Mouse (Mus musculus) macrophage (primary cell): Measurements from ENCODE around the gene Zdhhc3. TPM values are rescaled to one million over a fixed set of nuclear protein-coding genes. Genes with fewer than 3 reads are reported as not detected.
A peak's percentile ranks its signal among the peaks of the same experiment; 100 is the strongest.

Source experiments
- H3K27ac ChIP-seq: fragments of 350-480 bp; formaldehyde crosslinking; 2 replicates; pipeline ENCODE4 v1.9.0; 2021
- H3K36me3 ChIP-seq: fragments of 350-480 bp; formaldehyde crosslinking; 2 replicates; pipeline ENCODE4 v1.9.0; 2021; ENCODE audit errors: inconsistent target
- H3K4me3 ChIP-seq: fragments of 350-480 bp; formaldehyde crosslinking; 2 replicates; pipeline ENCODE4 v1.9.0; 2021; ENCODE audit errors: inconsistent target
- H3K79me2 ChIP-seq: fragments of 350-480 bp; formaldehyde crosslinking; 2 replicates; pipeline ENCODE4 v1.9.0; 2021; ENCODE audit errors: inconsistent target
- WGBS: methylation state at CpG from one replicate; pipeline ENCODE4 v1.1.7; 2026; ENCODE audit warnings: inconsistent platforms; ENCODE audit not compliant: missing documents; 5-methylcytosine and 5-hydroxymethylcytosine counted together
- polyA plus RNA-seq: library from polyadenylated mRNA; stranded (reverse); fragments of 250-400 nt; gene quantifications from 3 replicates; pipeline ENCODE4 v1.2.4, GENCODE M21; 2018; ENCODE audit warnings: inconsistent platforms
- total RNA-seq, 78 experiments: library from RNA; depleted of rRNA; stranded (reverse); fragments of 250-400 nt; gene quantifications; 1 replicate in 9 of 78; 2 replicates in 24 of 78; 3 replicates in 43 of 78; 4 replicates in 2 of 78; pipeline ENCODE4 v1.2.4; 2018; ENCODE audit warnings: inconsistent platforms in 56 of 78

Gene Zdhhc3
- total RNA-seq (2018; cell fraction: chromatin; rRNA removed) = 10 to 100 TPM; 15.1 to 45.1 (median 30.1) TPM
- 10 to 100 TPM; 29.8 to 54.7 (median 42.6) TPM for total RNA-seq (2018; cell fraction: cytosol; rRNA removed)
- 10 to 100 TPM; 24.0 to 59.4 (median 34.9) TPM for total RNA-seq (2018; cell fraction: nucleus; rRNA removed)
- 37.6 to 46.3 TPM (median 38.8 TPM) in 3 replicates for polyA plus RNA-seq

GRCm38 (mm10) chr9:123112805-123113521 is at the start of gene Zdhhc3, which contains the start of gene Exosc7:
Zdhhc3 (minus strand) TSS chr9:123113205.
Exosc7 (plus strand) TSS chr9:123113215.
- Histone ChIP-seq H3K27ac (peak within 1 kb of the TSS; percentile 34), H3K36me3 (no peaks in the 10 kb centered on the region), H3K4me3 (peak within 1 kb of the TSS; percentile 77), H3K79me2 (peaks cover 78% of the 10 kb centered on the region)
- under 1% methylated on average over 73 of the region's 79 CpGs for WGBS

GRCm38 (mm10) chr9:123161792-123162191 is 48.8 kb upstream of the Zdhhc3 start:
- 92% methylated on average over 2 of the region's 2 CpGs for WGBS
- Histone ChIP-seq H3K79me2 (no peaks in the 10 kb centered on the region), H3K27ac (no peak overlapping the region), H3K4me3 (no peak overlapping the region), H3K36me3 (no peaks in the 10 kb centered on the region)

GRCm38 (mm10) chr9:123159330-123159729 is 46.3 kb upstream of the Zdhhc3 start:
- Histone ChIP-seq H3K4me3 (no peak overlapping the region), H3K79me2 (no peaks in the 10 kb centered on the region), H3K27ac (no peak overlapping the region), H3K36me3 (no peaks in the 10 kb centered on the region)
- WGBS = 44% methylated on average over 7 of the region's 7 CpGs

- Histone ChIP-seq H3K4me3 (no peak overlapping the region), H3K79me2 (no peaks in the 10 kb centered on the region), H3K36me3 (no peaks in the 10 kb centered on the region), H3K27ac (no peak overlapping the region)
- 41% methylated on average over 8 of the region's 8 CpGs for WGBS
Measured at GRCm38 (mm10) chr9:123158125-123158836, 45.3 kb upstream of the Zdhhc3 start.

- no peaks in the 10 kb centered on the region for H3K36me3 ChIP-seq
- no peak overlapping the region for H3K4me3 ChIP-seq
- H3K79me2 ChIP-seq = no peaks in the 10 kb centered on the region
- no peak overlapping the region for H3K27ac ChIP-seq
Measured at GRCm38 (mm10) chr9:123157699-123158098, 44.7 kb upstream of the Zdhhc3 start.

GRCm38 (mm10) chr9:123156910-123157361 is 43.9 kb upstream of the Zdhhc3 start:
- no peak overlapping the region for H3K4me3 ChIP-seq
- no peaks in the 10 kb centered on the region for H3K36me3 ChIP-seq
- H3K79me2 ChIP-seq = no peaks in the 10 kb centered on the region
- H3K27ac ChIP-seq = no peak overlapping the region
- WGBS = 86% methylated on average over 13 of the region's 30 CpGs

- no peaks in the 10 kb centered on the region for H3K36me3 ChIP-seq
- H3K27ac ChIP-seq = no peak overlapping the region
- no peaks in the 10 kb centered on the region for H3K79me2 ChIP-seq
- H3K4me3 ChIP-seq = no peak overlapping the region
- WGBS = 85% methylated on average over 2 of the region's 2 CpGs
Measured at GRCm38 (mm10) chr9:123153121-123153520, 40.1 kb upstream of the Zdhhc3 start.

- H3K36me3 ChIP-seq = no peaks in the 10 kb centered on the region
- no peak overlapping the region for H3K4me3 ChIP-seq
- H3K27ac ChIP-seq = no peak overlapping the region
- whole genome bisulfite sequencing = 10% methylated on average over 3 of the region's 3 CpGs
- no peaks in the 10 kb centered on the region for H3K79me2 ChIP-seq
Measured at GRCm38 (mm10) chr9:123152026-123152425, 39.0 kb upstream of the Zdhhc3 start.

- H3K36me3 ChIP-seq = no peaks in the 10 kb centered on the region
- H3K27ac ChIP-seq = no peak overlapping the region
- H3K79me2 ChIP-seq = no peaks in the 10 kb centered on the region
- WGBS = 60% methylated on average over 1 of the region's 1 CpGs
- no peak overlapping the region for H3K4me3 ChIP-seq
Measured at GRCm38 (mm10) chr9:123151561-123151960, 38.6 kb upstream of the Zdhhc3 start.

- 95% methylated on average over 5 of the region's 5 CpGs for WGBS
- Histone ChIP-seq H3K27ac (no peak within 1 kb of the TSS), H3K4me3 (no peak within 1 kb of the TSS), H3K79me2 (no peaks in the 10 kb centered on the region), H3K36me3 (no peaks in the 10 kb centered on the region)
Measured at GRCm38 (mm10) chr9:123150241-123151020, 37.4 kb upstream of the Zdhhc3 start, which contains the start of gene Clec3b. Clec3b (plus strand) TSS chr9:123150946.

GRCm38 (mm10) chr9:123148430-123148829 is 35.4 kb upstream of the Zdhhc3 start:
- no peak overlapping the region for H3K4me3 ChIP-seq
- no peaks in the 10 kb centered on the region for H3K36me3 ChIP-seq
- WGBS = 97% methylated on average over 5 of the region's 5 CpGs
- H3K27ac ChIP-seq = no peak overlapping the region
- no peaks in the 10 kb centered on the region for H3K79me2 ChIP-seq

GRCm38 (mm10) chr9:123139887-123140614 is 27.0 kb upstream of the Zdhhc3 start:
- peaks cover 29% of the 10 kb centered on the region; the same call in 1 of the 2 replicates for H3K36me3 ChIP-seq
- WGBS = 60% methylated on average over 4 of the region's 4 CpGs
- H3K27ac ChIP-seq = no peak overlapping the region
- H3K4me3 ChIP-seq = no peak overlapping the region
- H3K79me2 ChIP-seq = no peaks in the 10 kb centered on the region

- H3K36me3 ChIP-seq = peaks cover 37% of the 10 kb centered on the region; the same call in 1 of the 2 replicates
- WGBS = 72% methylated on average over 5 of the region's 5 CpGs
- no peak overlapping the region for H3K4me3 ChIP-seq
- H3K27ac ChIP-seq = no peak overlapping the region
- no peaks in the 10 kb centered on the region for H3K79me2 ChIP-seq
Measured at GRCm38 (mm10) chr9:123138891-123139474, 26.0 kb upstream of the Zdhhc3 start.
